Mouse (Mus musculus): ENCODE measurements at regions not wholly inside any gene's neighbourhood (a gene's known extent, or its start where the extent isn't known, plus 50 kb on each side); places are given as distances from the start of the nearest gene placed in this dataset.

DNA sequence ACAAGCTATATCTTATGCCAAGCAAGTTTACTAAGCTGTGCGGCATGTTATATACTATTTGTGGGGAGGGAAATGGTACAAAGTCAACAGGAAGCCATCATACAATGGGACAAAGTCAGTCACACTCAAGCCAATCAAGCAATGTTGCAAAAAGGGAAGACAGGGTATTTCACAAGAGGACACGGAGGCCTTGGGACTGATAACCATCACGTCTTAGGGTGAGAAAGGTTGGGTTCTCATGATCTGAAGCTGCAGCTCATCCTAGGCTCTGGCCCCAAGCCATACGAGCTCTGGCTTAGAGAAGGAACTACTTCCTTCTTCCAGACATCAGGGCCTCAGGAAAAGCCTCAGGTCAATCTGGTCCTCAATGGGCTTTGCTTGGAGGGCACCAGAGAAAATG lies 287.9 kb upstream of the Xylt1 start:
- no peak for DNase-seq (ENCODE audit: low spot score in 2 of 2)

DNA sequence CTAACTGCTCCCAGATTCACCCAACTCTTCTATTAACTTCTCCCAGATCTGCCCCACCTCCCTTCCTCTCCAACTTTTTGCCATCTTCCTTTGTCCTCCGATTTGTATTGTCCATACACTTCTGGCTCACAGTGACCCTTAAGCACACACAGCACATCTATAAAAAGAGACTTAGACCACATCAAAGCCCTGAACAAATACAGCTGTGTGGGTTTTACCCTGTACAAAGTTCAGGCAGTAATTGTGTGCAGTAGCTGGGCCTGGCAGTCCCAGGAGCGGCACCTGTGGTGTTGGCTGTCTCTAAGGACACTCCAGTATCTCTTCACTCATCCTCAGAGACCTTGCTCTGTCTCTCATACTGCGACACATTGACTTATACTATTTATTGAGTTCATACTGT lies 283.2 kb upstream of the Xylt1 start:
- no peak for DNase-seq (ENCODE audit: low spot score in 2 of 2)

GRCm38 (mm10) chr7:117099041-117099440 lies 281.7 kb upstream of the Xylt1 start:
- no peak for DNase-seq (ENCODE audit: low spot score in 2 of 2)

DNA sequence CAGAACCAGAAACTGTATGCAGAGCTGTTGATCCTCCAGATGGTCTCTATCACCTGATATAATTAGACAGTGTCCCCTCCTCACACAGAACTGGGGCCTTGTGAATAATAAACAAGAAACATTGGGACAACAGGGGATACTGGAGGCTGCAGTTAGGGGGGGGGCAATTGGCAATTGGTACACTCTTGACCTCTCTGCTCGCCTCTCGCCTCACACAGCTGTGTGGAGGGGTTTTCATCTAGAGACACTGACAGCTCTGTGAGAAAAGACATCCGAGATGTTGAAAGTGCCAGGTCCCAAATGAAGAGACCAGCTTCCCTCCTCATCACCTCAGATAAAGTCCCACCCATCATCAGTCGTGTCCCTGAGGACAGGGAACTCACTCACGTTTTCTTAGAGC lies 277.7 kb upstream of the Xylt1 start:
- no peak for DNase-seq (ENCODE audit: low spot score in 2 of 2)

DNA sequence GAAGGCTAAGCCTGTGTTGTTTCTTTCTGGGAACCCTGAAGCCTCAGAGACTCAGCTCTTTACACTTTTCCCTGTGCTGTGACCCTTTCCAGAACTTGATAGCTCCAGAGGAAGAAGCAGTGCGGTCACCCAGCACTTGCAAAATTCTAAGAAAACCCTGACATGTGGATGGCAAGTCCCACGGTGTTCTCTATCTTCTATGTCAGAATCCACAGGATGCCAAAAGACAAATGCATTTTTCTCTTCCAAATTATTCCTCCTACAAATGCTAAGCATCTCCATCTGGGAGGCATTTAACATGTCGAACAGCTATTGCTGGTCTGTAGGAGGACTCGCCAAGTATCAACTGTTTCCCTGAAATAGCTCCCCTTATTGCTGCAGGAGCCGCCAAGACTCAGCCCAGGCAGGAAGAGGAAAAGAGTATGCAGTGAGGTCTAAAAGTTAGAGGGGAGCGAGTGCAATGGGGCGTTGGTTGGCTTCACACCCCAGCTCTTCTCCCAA lies 274.0 kb upstream of the Xylt1 start:
- peak; percentile 50 to 68 for DNase-seq (ENCODE audit: low spot score in 2 of 2)

GRCm38 (mm10) chr7:117108391-117108790 lies 272.4 kb upstream of the Xylt1 start:
- DNase-seq (ENCODE audit: low spot score in 2 of 2): peak in 1 of 2 experiments; percentile 34

- no peak for DNase-seq (ENCODE audit: low spot score in 2 of 2)
Observed at GRCm38 (mm10) chr7:117127728-117128127, 253.1 kb upstream of the Xylt1 start.

GRCm38 (mm10) chr7:117134869-117135268 lies 245.9 kb upstream of the Xylt1 start:
- no peak for DNase-seq (ENCODE audit: low spot score in 2 of 2)

DNA sequence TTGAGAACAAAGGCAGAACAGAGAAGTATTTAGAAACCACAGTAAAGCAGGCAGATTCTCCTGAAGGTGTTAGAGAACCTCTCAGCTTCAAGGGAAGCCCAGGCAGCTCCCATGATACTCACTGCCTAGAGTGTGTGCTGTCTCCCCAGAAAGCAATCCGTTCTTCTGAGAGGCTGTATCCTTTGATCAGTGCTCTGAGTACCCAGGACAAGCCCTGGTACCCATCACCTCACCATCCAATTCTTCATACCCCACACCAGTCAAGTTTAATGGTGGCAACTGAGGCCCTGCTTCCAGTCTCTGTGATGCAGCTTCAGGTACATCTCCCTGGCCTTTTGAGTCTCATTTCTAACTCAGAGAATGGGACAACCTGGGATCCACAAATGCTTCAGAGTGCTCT lies 242.1 kb upstream of the Xylt1 start:
- no peak for DNase-seq (ENCODE audit: low spot score in 2 of 2)

GRCm38 (mm10) chr7:117139245-117139970 lies 241.4 kb upstream of the Xylt1 start:
- DNase-seq (ENCODE audit: low spot score in 2 of 2): peak; percentile 77 to 92

GRCm38 (mm10) chr7:117139971-117140247 lies 240.9 kb upstream of the Xylt1 start:
- DNase-seq (ENCODE audit: low spot score in 2 of 2): no peak

DNA sequence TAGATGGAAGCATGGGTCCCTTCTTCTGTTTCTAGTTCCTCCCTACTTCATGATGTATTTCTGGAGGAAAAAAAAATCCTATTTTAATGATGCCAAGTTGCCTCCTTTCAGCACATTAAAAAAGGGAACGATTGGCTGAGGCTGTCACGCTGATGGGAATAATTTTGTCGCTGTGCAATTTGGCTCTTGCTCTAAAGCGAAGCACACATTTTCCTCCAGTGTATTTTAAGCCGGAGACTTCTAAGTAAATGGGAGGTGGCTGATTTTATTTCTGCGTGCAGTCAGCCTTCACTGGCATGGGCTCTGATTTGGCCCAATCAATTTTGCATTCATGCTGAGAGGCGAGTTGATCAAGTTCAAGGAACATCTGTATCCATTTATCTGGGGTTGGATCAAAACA lies 234.0 kb upstream of the Xylt1 start:
- DNase-seq (ENCODE audit: low spot score in 2 of 2): peak in 1 of 2 experiments; percentile 20

DNA sequence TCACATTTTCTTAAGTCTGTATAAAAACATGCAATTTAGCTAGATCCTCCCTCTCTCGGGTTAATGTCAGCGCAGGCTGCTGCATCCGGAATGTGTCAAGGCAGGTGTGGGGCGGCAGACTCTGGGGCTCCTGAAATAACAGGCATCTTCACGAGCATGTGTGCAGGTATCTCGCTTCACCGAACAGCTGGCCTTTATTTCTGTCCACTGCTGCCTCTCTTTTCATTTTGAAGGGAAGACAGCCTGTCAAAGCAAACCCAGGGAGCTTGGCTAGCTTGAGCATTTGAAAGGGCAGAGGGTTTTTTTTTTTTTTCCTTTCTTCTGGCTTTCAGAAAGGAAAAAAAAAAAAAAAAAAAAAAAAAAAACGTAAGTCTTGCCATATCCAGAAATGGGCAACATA lies 230.4 kb upstream of the Xylt1 start:
- no peak for DNase-seq (ENCODE audit: low spot score in 2 of 2)

GRCm38 (mm10) chr7:117153826-117154550 lies 226.8 kb upstream of the Xylt1 start:
- peak in 1 of 2 experiments; percentile 30 for DNase-seq (ENCODE audit: low spot score in 2 of 2)

GRCm38 (mm10) chr7:117161193-117161908 lies 219.4 kb upstream of the Xylt1 start:
- DNase-seq (ENCODE audit: low spot score in 2 of 2): no peak

DNA sequence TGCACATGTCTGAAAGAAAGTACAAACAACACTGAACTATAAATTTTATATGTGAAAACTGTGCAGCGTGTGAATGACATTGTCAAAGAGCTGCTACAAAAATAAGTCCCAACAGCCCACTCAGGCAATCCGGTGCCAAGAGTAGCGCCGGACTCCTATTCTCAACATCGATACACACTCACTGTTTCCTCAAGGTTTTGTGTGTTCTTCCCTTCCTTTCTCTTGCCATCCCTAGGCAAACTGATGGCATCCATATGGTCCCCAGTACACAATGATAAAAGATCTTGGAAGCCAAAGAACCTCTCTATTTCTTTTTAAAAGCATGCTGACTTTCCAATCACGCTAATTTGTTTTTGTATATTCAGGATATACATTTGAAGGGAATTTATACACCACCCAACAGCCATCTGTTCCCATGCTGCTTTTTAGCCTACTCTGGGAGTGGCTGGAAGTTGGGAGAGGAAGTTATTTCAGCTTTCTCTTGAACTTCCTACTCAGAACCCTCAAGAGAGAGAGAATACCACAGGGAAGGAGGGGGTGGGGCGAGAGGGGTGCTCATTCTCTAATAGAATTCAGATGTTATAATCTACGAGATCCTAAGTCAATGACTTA lies 205.9 kb upstream of the Xylt1 start:
- DNase-seq (ENCODE audit: low spot score in 2 of 2): peak in 1 of 2 experiments; percentile 15

GRCm38 (mm10) chr7:117184011-117184410 lies 196.8 kb upstream of the Xylt1 start:
- DNase-seq (ENCODE audit: low spot score in 2 of 2): no peak

DNA sequence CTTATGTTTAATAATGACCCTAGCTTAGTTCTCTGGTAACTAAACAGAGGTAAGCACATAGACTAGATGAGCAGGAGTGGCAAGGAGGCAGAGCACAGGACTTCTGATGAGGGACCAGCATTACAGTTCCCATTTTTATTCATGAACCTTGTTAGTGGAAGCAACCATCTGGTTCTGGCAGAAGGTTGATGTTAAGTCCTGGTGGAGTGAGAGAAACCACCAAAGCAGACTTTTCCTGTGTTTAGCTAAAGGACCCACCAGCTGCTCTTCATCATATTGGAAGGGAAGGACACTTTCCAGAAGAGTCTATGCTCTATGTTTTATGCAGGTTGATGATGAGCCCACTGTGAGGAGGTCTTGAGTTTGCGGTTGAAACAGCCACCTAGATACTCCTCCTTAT lies 194.9 kb upstream of the Xylt1 start:
- DNase-seq (ENCODE audit: low spot score in 2 of 2): peak in 1 of 2 experiments; percentile 26

- DNase-seq (ENCODE audit: low spot score in 2 of 2): no peak
Observed at GRCm38 (mm10) chr7:117196611-117197010, 184.2 kb upstream of the Xylt1 start.

DNA sequence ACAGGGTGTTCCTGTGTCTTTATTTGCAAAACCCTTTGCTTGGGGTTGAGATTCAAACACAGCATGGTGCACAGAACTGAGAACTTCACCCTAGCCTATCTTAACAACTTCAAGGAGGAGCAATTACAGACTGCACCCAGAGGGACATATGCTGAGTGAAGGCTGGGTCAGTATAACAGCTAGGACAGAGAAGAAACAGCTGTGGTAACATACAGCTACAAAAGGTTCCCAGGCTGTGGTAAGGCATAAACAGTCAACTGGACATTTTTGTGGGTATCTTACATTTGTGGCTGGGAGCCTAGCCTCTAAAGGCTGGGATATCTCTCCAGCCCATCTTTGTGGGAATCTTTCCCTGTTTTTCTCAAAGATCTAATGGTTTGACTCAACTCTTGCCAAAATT lies 154.5 kb upstream of the Xylt1 start:
- DNase-seq (ENCODE audit: low spot score in 2 of 2): no peak

- DNase-seq (ENCODE audit: low spot score in 2 of 2): no peak
Observed at GRCm38 (mm10) chr7:117229619-117230018, 151.2 kb upstream of the Xylt1 start.

GRCm38 (mm10) chr7:117256819-117257218 lies 124.0 kb upstream of the Xylt1 start:
- no peak for DNase-seq (ENCODE audit: low spot score in 2 of 2)
